Mouse (Mus musculus): ENCODE data around the gene Sbf1. TPM values are rescaled to one million over a fixed set of nuclear protein-coding genes. Genes with fewer than 3 reads are reported as not detected.

The Sbf1 gene
- total RNA-seq, 2 experiments from 2014 or later = 92.2 to 93.9 TPM

DNA sequence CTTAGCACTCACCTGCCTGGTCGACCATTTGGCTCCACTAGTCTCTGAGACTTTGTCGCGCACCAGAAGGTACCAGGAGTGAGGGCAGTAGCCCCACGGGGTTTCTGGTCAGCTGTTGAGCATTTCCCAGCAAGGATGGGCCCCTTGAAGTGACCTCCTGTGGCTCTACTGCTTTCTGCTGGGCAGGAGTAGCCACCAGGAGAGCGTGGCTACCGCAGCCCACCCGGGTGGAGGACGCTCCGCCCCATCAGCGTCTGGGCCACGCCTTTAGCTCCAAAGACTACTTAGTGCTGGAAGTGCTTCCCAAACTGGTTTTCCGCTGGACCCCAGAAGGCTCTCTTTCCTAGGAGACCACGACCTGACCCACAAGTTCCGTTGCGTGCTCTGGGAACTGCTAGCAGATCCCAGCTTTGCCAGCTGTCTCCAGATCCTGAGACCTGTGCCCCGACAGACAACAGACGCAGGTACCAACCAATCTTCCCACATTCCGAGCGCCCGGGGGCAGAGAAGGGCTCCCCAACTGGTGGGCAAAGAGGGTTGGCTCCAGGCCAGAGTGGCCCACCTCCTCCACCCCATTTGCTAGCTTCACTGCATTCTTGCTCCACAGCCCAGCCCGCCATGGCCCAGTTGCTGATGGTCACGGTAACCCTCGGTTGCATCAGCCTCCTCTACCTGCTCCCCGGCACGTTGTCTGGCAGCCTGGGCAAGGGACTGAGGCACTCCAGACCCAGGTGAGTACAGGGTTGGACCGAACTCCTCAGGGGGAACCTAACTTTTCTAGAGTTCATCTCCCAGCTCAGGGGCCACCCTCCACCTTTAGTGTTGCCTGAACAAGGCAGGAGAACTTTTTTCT lies 7.8 kb upstream of the Sbf1 start, which contains the start of gene Adm2:
Gene Adm2, plus strand, starts transcription at position 51 of the 853 bp plus-strand sequence.
- no peak for ATAC-seq (replicated peaks; ENCODE audit: low FRiP score, poor library complexity, severe bottlenecking)

- ATAC-seq (replicated peaks; ENCODE audit: low FRiP score, poor library complexity, severe bottlenecking) = no peak
Measured at GRCm38 (mm10) chr15:89321264-89321663, 6.2 kb upstream of the Sbf1 start.

- ATAC-seq (replicated peaks; ENCODE audit: low FRiP score, poor library complexity, severe bottlenecking) = no peak
Measured at GRCm38 (mm10) chr15:89316146-89316545, 1.0 kb upstream of the Sbf1 start.

GRCm38 (mm10) chr15:89314511-89315189 lies 461 bp downstream of the Sbf1 start:
- peak; percentile 4; the same call in 1 of the 2 replicates for ATAC-seq (replicated peaks; ENCODE audit: low FRiP score, poor library complexity, severe bottlenecking)

- ATAC-seq (replicated peaks; ENCODE audit: low FRiP score, poor library complexity, severe bottlenecking) = no peak
Measured at GRCm38 (mm10) chr15:89314107-89314506, 1.0 kb downstream of the Sbf1 start.

DNA sequence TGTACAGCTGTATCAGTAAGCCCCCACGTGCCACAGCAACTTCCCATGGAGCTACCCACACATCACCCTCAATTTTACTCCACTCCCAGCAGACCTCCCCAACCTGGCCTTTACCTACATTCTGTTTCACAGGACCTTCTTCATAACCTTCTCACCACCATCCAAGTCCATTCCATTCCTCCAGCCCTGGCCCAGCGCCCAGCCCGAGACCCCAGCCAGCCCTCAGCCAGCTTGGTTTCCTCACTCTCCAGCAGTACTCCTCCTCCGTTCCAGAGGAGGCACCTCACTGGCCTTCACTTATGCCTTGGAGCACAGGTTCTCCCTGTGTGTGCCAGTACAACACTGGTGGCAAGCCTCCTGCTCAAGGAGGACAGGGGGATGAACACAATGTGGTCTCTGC lies 1.8 kb downstream of the Sbf1 start:
- no peak for ATAC-seq (replicated peaks; ENCODE audit: low FRiP score, poor library complexity, severe bottlenecking)

DNA sequence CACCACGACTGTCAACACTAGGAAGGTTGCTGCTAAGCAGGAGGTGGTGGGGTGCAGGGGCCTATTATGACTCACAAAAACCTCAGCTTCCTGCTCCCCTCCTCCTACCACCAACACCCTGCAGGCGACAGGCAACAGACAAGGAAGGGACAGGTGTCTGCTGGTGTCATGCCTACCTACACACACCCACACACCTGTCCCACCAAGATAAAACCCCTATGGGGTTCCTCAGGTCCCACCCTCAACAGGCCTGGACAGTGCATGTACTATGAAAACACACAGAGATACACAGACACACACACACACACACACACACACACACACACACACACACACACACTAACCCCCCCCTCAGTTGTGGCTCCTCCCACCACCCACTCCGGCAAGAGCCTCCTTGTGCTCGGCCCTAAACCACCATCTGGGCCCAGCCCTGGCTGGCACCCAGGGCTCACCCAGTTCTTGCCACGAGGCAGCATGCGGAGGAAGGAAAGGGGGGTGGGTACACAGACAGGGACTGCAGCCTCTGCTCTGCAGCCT lies 5.1 kb downstream of the Sbf1 start:
- ATAC-seq (replicated peaks; ENCODE audit: low FRiP score, poor library complexity, severe bottlenecking) = no peak

DNA sequence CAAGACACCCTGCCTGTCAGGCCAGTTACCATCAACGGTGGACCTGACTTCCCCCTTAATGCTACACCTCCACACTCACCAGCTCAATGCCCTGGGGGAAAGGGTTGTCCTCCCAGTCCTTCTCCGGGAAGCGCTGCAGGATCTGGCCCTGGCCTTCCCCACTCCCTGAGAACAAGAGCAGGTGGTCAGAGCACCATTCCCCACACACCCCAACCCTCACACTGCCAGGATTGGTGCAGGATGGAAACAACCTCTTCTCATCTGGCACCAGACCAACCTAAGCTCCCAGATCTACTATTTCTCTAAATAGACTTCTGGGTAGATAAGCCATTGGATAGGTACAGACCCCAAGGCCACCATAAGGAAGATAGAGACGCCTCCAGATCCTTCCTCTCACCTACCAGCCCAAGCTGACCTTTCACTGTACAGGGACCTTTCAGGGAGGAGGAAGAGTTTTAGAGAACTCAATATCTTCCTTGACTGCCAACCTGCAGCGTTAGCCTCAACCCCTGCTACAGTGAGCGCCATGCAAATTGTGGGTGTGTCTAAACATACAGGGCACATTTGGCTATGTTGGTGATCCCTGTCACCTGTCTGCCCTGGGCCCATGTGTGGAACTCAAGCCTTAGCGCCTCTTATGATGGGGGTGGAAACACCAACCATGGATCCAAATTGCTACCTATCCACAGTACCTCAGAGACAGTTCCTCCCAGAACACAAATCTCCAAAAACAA lies 6.5 kb downstream of the Sbf1 start:
- no peak for ATAC-seq (replicated peaks; ENCODE audit: low FRiP score, poor library complexity, severe bottlenecking)

- no peak for ATAC-seq (replicated peaks; ENCODE audit: low FRiP score, poor library complexity, severe bottlenecking)
Measured at GRCm38 (mm10) chr15:89307461-89307860, 7.7 kb downstream of the Sbf1 start.

GRCm38 (mm10) chr15:89305966-89306365 lies 9.1 kb downstream of the Sbf1 start:
- no peak for ATAC-seq (replicated peaks; ENCODE audit: low FRiP score, poor library complexity, severe bottlenecking)

DNA sequence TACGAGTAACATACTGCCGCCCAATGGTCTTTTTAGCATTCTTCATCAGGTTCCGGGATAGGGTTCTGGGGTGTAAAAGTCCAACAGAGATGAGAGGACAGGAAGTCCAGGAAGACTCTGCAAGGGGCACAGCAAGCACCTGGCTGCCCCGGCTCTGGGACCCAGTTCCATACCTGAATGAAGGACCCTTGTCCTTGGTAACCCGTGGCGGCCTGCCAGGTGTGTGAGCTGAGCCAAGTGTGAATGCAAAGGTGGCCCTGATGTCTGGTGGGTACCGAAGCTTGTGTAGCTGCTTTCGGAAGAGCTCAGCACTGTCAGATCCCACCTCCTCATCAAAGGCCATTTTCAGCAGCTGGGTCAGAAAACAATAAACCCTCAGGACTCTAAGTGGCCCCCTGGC lies 14.5 kb downstream of the Sbf1 start:
- no peak for ATAC-seq (replicated peaks; ENCODE audit: low FRiP score, poor library complexity, severe bottlenecking)

DNA sequence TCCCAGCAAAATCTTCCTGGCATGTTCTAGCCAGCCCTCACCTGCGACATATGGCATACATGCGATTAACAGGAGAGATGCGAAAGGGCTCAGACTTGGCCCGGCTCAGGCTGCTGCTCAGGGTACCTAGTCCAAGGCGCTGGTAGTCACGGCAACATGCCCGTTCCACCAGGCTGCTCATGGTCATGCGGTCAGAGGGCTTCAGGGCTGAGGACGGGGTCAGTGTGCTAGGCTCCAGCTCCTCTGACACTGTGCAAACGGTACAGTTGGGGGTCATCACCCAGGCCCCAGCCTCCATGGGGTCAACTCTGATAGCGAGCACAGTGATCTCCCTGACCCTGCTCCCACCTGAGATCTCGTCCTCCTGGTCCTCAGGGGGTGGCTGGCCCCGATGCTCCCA lies 14.9 kb downstream of the Sbf1 start:
- no peak for ATAC-seq (replicated peaks; ENCODE audit: low FRiP score, poor library complexity, severe bottlenecking)

- ATAC-seq (replicated peaks; ENCODE audit: low FRiP score, poor library complexity, severe bottlenecking) = no peak
Measured at GRCm38 (mm10) chr15:89297695-89298094, 17.4 kb downstream of the Sbf1 start.

DNA sequence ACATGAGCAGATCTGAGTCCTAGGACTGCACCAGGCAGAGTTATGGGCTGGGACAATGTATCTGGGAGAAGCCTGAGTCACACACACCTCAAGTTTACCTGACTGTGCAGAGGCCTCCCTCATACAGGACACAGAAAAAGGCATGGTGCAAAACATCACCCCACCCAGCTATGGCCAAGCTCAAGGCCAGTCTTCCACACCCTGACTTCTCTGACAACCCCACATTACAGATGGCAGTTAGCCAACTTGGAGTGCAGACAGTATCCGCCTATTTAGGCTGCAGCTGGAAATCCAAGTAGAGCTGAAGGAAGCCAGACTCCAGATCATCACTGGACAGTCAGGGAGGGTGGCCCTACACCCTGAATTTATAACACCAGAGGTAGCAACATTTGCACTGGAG lies 18.6 kb downstream of the Sbf1 start:
- ATAC-seq (replicated peaks; ENCODE audit: low FRiP score, poor library complexity, severe bottlenecking) = no peak

- ATAC-seq (replicated peaks; ENCODE audit: low FRiP score, poor library complexity, severe bottlenecking) = no peak
Measured at GRCm38 (mm10) chr15:89295580-89296165, 19.4 kb downstream of the Sbf1 start.

- no peak for ATAC-seq (replicated peaks; ENCODE audit: low FRiP score, poor library complexity, severe bottlenecking)
Measured at GRCm38 (mm10) chr15:89293778-89294177, 21.3 kb downstream of the Sbf1 start.

DNA sequence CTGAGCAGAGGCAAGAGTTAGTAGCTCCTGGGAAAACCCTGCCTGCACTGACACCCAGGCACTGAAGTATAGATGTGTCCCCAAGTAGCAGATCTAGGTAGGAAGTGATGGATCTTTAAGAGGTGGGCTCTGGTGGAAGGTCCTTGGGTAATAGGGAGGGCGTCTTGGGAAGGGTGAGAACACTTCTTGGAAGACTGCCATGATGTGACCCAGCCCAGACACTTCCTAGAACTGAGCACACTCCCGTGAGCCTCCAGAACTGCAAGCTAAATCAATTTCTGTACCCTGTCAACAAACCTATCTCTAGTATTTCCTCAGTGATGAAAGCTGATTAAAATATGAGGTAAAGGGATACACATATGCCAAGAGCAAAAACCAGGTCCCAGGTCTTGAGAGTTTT lies 22.3 kb downstream of the Sbf1 start:
- ATAC-seq (replicated peaks; ENCODE audit: low FRiP score, poor library complexity, severe bottlenecking) = no peak

DNA sequence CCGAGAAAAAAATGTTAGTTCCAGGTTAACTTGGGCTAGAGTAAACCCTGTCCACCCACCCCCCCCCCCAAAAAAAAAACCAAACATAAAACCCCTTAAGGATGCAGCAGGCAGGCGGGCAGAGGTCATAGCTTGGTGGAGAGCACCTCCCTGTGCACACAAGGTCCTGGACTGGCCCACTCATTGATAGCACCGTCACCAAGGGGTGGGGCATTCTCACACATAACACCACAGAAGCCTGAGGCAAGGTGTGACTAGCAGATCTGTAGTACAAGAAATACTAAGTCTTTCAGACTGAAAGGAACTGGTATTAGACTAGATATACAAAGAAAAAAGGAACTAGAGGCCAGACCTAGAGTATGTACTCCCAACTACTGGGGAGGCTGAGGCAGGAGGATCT lies 23.6 kb downstream of the Sbf1 start:
- no peak for ATAC-seq (replicated peaks; ENCODE audit: low FRiP score, poor library complexity, severe bottlenecking)

- ATAC-seq (replicated peaks; ENCODE audit: low FRiP score, poor library complexity, severe bottlenecking) = no peak
Measured at GRCm38 (mm10) chr15:89289455-89289854, 25.7 kb downstream of the Sbf1 start.

DNA sequence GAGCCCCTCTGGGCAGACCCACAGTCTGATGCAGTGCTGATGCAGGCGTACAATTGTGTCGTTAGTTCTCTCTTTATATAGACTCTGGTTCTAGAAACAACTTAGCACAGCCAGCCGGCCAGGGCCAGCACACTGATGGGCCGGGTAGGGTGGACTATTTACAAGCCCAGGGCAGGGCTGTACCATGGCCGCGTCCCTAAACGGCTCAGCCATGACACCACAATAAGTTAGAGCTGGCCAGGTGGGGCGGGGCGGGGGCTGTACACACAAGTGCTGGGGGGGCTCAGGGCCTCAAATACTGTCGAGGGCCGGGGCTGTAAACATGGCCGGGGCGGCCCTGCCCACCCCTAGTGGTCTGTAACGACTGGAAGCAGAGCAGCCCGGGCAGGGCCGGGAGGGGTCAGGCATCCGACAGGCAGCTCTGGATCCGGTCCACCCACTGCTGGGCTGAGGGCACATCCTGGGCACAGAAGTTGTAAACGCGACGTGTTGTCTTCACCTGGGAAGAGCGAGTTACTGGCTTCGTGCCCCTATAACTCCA lies 26.8 kb downstream of the Sbf1 start:
- no peak for ATAC-seq (replicated peaks; ENCODE audit: low FRiP score, poor library complexity, severe bottlenecking)

Data from erythroid progenitor cell, adult 5-6 weeks (primary cell).